Mouse (Mus musculus): ENCODE measurements around the gene Il12rb2.

DNA sequence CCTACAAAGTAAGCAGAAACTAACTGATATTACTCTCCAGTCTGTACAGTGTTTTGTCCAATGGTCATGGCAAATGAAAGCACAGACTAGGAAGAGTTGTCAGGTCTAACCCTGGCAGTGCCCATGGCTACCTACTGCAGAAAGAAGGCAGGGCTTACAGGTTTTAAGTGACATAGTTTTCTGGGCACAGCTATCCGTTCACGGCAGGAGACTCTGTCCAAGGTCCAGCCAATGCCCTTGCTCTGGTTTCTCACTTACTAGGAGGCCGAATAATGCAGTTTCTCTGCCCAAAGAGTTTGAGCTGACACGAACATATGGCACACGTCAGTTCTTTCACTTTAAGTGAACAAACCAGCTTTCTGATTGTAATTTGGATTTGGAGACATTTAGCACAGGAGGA lies 58.9 kb downstream of the Il12rb2 start:
- TF ChIP-seq CTCF (conservative IDR thresholded peaks at IDR 0.05 in 1 of 2, IDR thresholded peaks at IDR 0.05 in 1 of 2; ENCODE audit: low read depth in 2 of 2, low read length in 2 of 2) (no peak), TBP (conservative IDR thresholded peaks at IDR 0.05; ENCODE audit: low read depth, low read length) (no peak)

All from CH12.LX (cell line).